Mouse (Mus musculus): ENCODE results near the gene Lgals3. TPM values are rescaled to one million over a fixed set of nuclear protein-coding genes. Genes with fewer than 3 reads are reported as not detected.
"Not testable (repeated sequence)": the region's sequence is repeated elsewhere in the genome, so short reads cannot be mapped to it uniquely, and the experiment has no call there.

The Lgals3 gene
- polyA plus RNA-seq (2014; fragmentation: Nextera tagmentation; extraction: Ambion mirVana), result 50.0 and 81.7 TPM in 2 replicates

DNA sequence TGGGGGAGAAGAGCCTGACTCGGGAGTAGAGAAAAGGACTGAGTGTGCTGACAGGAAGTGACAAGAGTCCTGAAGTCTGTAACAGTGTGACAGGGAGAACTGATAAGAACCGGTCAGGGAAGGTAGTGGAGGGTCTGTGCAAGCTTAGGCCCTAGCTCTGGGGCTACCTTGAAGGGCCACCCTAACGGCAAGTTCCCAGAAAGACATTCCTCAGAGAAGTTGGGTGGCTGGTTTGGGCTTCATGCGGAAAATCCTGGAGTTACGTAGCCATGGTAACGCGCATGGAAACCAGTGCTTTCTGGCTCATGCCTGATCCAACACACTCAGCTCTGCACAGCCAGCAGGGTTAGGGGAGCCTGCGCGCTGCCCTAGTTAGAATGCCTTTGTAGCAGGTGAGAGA lies at the start of gene Lgals3:
TSS of gene Lgals3 (plus strand) at position 291 of the 400 bp plus-strand sequence.
- no peak within 1 kb of the TSS for H3K4me3 ChIP-seq (ENCODE audit: low read depth, low read length)
- DNase-seq (ENCODE audit: low spot score), result peak; percentile 87
- WGBS, result 36% methylated on average over 9 of the region's 9 CpGs
- H3K27me3 ChIP-seq (replicated peaks; ENCODE audit: control insufficient read depth, insufficient read depth, low read length), result peaks cover 3% of the 10 kb centered on the region; the same call in 1 of the 2 replicates
- peak; percentile 88 for ATAC-seq (ENCODE audit: low read depth)
- no peak within 1 kb of the TSS for H3K9ac ChIP-seq (ENCODE audit: low read depth, low read length)
- no peaks in the 10 kb centered on the region for H3K36me3 ChIP-seq (ENCODE audit: control insufficient read depth, insufficient read depth, low read length)
- peak within 1 kb of the TSS; percentile 54 for H3K27ac ChIP-seq (replicated peaks; ENCODE audit: low read depth, low read length)
- peak within 1 kb of the TSS; percentile 31 for H3K4me2 ChIP-seq (ENCODE audit: low read depth, low read length)
- H3K9me3 ChIP-seq (ENCODE audit: control insufficient read depth, low read length), result no peaks in the 10 kb centered on the region
- peaks cover 14% of the 10 kb centered on the region for H3K4me1 ChIP-seq (ENCODE audit: control insufficient read depth, insufficient read depth, low read length)

DNA sequence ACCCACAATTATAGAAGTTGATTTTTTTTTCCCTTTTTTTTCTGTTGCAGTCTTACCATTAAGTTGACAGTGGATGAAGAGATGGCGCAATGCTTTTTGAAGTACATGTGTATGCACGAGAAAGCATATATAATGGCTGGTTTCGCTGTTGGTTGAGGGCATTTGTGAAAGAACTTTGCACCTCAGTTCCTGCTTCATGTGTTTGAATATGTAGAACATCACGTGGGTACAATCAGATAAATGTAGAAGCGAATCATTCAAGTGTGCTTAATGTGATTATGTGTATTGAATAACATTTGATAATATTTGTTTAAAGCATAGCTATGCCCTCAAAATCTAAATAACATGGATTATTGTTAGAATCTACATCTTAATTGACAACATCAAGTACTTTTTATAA lies 48.2 kb upstream of the Lgals3 start:
- no peak overlapping the region for H3K27ac ChIP-seq (replicated peaks; ENCODE audit: low read depth, low read length)
- H3K27me3 ChIP-seq (replicated peaks; ENCODE audit: control insufficient read depth, insufficient read depth, low read length), result no peaks in the 10 kb centered on the region
- H3K9ac ChIP-seq (ENCODE audit: low read depth, low read length), result no peak overlapping the region
- no peak overlapping the region for H3K4me3 ChIP-seq (ENCODE audit: low read depth, low read length)
- H3K36me3 ChIP-seq (ENCODE audit: control insufficient read depth, insufficient read depth, low read length), result peaks cover 56% of the 10 kb centered on the region
- H3K4me2 ChIP-seq (ENCODE audit: low read depth, low read length), result no peak overlapping the region
- H3K4me1 ChIP-seq (ENCODE audit: control insufficient read depth, insufficient read depth, low read length), result no peaks in the 10 kb centered on the region
- DNase-seq (ENCODE audit: low spot score) (no peak), ATAC-seq (ENCODE audit: low read depth) (no peak)
- WGBS, result 90% methylated on average over 5 of the region's 5 CpGs
- H3K9me3 ChIP-seq (ENCODE audit: control insufficient read depth, low read length), result no peaks in the 10 kb centered on the region

DNA sequence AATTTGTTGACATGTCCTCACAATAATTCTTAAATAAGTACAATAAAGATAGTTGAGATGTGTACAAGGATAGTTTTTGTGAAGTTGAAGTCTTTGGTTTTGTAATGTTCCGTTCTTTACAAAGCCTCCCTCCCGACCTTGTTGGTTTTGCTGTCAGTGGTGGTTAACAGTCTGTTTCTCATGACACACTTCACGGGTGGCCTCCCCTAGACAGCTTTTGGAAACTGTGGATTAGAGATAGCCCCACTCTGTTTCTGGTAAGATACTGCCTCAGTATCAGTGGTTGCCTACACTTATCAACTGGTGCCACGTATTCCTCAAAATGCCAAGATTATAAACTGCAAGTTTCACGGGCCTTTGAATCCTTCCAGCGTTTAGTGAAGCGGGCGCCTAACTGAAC lies 46.0 kb upstream of the Lgals3 start:
- not testable (repeated sequence) for DNase-seq (ENCODE audit: low spot score); H3K9ac ChIP-seq (ENCODE audit: low read depth, low read length); H3K4me2 ChIP-seq (ENCODE audit: low read depth, low read length); H3K9me3 ChIP-seq (ENCODE audit: control insufficient read depth, low read length); H3K4me1 ChIP-seq (ENCODE audit: control insufficient read depth, insufficient read depth, low read length); H3K27me3 ChIP-seq (replicated peaks; ENCODE audit: control insufficient read depth, insufficient read depth, low read length); H3K27ac ChIP-seq (replicated peaks; ENCODE audit: low read depth, low read length); ATAC-seq (ENCODE audit: low read depth); H3K4me3 ChIP-seq (ENCODE audit: low read depth, low read length)
- peaks cover 52% of the 10 kb centered on the region for H3K36me3 ChIP-seq (ENCODE audit: control insufficient read depth, insufficient read depth, low read length)
- 94% methylated on average over 5 of the region's 8 CpGs for WGBS

DNA sequence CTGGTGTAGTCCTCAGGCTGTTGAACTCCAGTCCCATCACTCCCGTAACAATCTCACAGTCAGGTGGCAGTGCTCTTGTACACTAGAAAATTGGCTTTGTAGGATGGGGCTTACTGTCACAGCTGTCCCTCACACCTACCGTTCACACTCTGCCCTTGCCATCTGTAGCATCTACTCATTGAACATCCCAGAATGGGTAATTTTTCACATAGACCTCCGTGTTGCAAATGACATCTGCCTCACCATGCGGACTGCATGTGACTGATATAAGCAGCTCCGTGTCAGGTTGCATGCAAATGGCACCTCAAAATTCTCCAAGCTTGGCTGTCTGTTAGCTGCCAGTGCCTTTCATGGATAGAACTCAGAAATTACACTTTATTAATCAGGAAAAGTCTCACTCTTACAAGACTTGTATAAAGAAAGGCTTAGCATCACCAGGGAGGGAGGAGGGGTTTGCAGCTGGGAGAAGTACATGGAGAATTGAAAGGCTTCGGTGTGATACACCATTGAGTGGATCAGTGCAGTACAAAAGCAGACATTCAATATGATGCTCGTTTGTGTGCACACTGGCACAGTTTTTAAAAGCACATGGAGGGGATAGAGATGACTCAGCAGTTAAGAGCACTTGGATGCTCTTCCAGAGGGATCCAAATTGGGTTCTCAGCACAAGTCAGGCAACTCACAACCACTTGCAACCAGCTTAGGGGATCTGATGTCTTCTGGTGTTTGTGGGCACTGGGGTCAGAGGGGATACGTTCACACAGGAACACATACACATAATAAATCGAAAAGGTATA lies 41.4 kb upstream of the Lgals3 start:
- H3K4me1 ChIP-seq (ENCODE audit: control insufficient read depth, insufficient read depth, low read length), result no peaks in the 10 kb centered on the region
- H3K9ac ChIP-seq (ENCODE audit: low read depth, low read length), result no peak overlapping the region
- WGBS, result 85% methylated on average over 9 of the region's 9 CpGs
- H3K4me2 ChIP-seq (ENCODE audit: low read depth, low read length), result no peak overlapping the region
- H3K27ac ChIP-seq (replicated peaks; ENCODE audit: low read depth, low read length), result no peak overlapping the region
- H3K27me3 ChIP-seq (replicated peaks; ENCODE audit: control insufficient read depth, insufficient read depth, low read length), result no peaks in the 10 kb centered on the region
- peaks cover 19% of the 10 kb centered on the region; the same call in 1 of the 2 replicates for H3K36me3 ChIP-seq (ENCODE audit: control insufficient read depth, insufficient read depth, low read length)
- H3K4me3 ChIP-seq (ENCODE audit: low read depth, low read length), result no peak overlapping the region
- no peaks in the 10 kb centered on the region for H3K9me3 ChIP-seq (ENCODE audit: control insufficient read depth, low read length)
- ATAC-seq (ENCODE audit: low read depth), result no peak
- DNase-seq (ENCODE audit: low spot score), result no peak

DNA sequence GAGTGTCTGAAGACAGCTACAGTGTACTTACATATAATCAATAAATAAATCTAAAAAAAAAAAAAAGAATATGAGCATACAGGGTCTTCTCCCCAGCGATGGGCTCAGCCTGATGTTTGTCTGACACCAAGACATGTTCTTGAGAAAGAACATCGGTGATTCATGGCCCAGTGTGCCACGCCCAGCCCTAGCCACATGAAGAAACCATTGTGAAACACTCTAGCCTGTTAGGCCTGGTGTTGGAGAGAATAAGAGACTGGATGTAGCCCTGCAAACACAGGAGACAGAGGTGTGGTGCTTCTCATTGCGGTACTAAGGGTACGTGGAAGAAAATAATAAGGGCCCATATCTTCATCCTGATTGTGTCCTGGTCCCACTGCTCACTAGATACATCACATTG lies 40.2 kb upstream of the Lgals3 start:
- H3K9ac ChIP-seq (ENCODE audit: low read depth, low read length), result no peak overlapping the region
- H3K4me2 ChIP-seq (ENCODE audit: low read depth, low read length), result no peak overlapping the region
- H3K9me3 ChIP-seq (ENCODE audit: control insufficient read depth, low read length), result no peaks in the 10 kb centered on the region
- H3K27ac ChIP-seq (replicated peaks; ENCODE audit: low read depth, low read length), result no peak overlapping the region
- ATAC-seq (ENCODE audit: low read depth), result no peak
- H3K36me3 ChIP-seq (ENCODE audit: control insufficient read depth, insufficient read depth, low read length), result peaks cover 19% of the 10 kb centered on the region; the same call in 1 of the 2 replicates
- H3K27me3 ChIP-seq (replicated peaks; ENCODE audit: control insufficient read depth, insufficient read depth, low read length), result no peaks in the 10 kb centered on the region
- 95% methylated on average over 5 of the region's 5 CpGs for WGBS
- DNase-seq (ENCODE audit: low spot score), result no peak
- H3K4me1 ChIP-seq (ENCODE audit: control insufficient read depth, insufficient read depth, low read length), result no peaks in the 10 kb centered on the region
- H3K4me3 ChIP-seq (ENCODE audit: low read depth, low read length), result no peak overlapping the region

DNA sequence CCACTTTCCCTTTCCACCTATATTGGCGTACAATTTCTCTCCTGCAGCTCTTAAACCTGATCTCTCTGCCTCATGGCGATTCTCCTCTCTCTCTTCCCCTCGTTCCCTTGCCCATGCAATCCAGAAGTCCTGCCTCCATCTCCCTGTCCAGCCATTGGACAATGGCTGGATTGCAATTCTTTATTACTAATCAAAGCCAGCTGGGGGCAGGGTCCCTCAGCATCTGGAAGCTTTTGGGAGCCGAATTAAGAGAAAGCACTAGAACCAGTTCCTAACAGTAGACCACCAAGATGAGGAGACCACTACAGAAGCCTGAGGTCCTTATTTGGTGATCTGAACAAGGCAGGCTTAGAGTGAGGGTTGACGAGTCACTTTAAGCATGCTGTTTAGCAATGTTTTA lies 35.6 kb upstream of the Lgals3 start:
- Histone ChIP-seq H3K9me3 (ENCODE audit: control insufficient read depth, low read length) (no peaks in the 10 kb centered on the region), H3K4me1 (ENCODE audit: control insufficient read depth, insufficient read depth, low read length) (no peaks in the 10 kb centered on the region), H3K36me3 (ENCODE audit: control insufficient read depth, insufficient read depth, low read length) (no peaks in the 10 kb centered on the region), H3K9ac (ENCODE audit: low read depth, low read length) (no peak overlapping the region), H3K4me3 (ENCODE audit: low read depth, low read length) (no peak overlapping the region), H3K4me2 (ENCODE audit: low read depth, low read length) (no peak overlapping the region), H3K27me3 (replicated peaks; ENCODE audit: control insufficient read depth, insufficient read depth, low read length) (no peaks in the 10 kb centered on the region), H3K27ac (replicated peaks; ENCODE audit: low read depth, low read length) (no peak overlapping the region)
- peak; percentile 9 for DNase-seq (ENCODE audit: low spot score)
- WGBS, result 27% methylated on average over 5 of the region's 5 CpGs
- ATAC-seq (ENCODE audit: low read depth), result no peak

DNA sequence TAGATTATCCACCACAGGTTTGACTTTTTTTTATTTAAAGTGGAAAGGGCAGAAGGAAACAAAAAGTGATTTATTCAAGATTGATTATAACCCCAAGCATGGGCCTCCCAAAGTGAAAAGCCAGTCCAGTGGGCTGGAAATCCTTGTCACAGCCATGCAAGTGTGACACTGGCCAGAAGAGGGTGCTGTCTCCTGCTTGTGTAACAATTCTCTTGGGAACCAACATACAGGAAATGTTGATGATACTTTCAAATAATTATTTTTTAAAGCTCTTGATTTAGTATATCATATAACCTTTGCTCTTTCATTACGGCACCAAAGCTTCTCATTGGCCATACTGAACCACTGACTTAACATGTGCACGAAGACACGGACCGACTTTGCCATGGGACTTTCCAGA lies 32.7 kb upstream of the Lgals3 start:
- no peak overlapping the region for H3K27ac ChIP-seq (replicated peaks; ENCODE audit: low read depth, low read length)
- H3K9ac ChIP-seq (ENCODE audit: low read depth, low read length), result no peak overlapping the region
- H3K4me2 ChIP-seq (ENCODE audit: low read depth, low read length), result no peak overlapping the region
- no peak overlapping the region for H3K4me3 ChIP-seq (ENCODE audit: low read depth, low read length)
- H3K27me3 ChIP-seq (replicated peaks; ENCODE audit: control insufficient read depth, insufficient read depth, low read length), result no peaks in the 10 kb centered on the region
- no peaks in the 10 kb centered on the region for H3K36me3 ChIP-seq (ENCODE audit: control insufficient read depth, insufficient read depth, low read length)
- no peaks in the 10 kb centered on the region for H3K9me3 ChIP-seq (ENCODE audit: control insufficient read depth, low read length)
- WGBS, result 79% methylated on average over 4 of the region's 4 CpGs
- ATAC-seq (ENCODE audit: low read depth) (no peak), DNase-seq (ENCODE audit: low spot score) (peak; percentile 42)
- no peaks in the 10 kb centered on the region for H3K4me1 ChIP-seq (ENCODE audit: control insufficient read depth, insufficient read depth, low read length)

DNA sequence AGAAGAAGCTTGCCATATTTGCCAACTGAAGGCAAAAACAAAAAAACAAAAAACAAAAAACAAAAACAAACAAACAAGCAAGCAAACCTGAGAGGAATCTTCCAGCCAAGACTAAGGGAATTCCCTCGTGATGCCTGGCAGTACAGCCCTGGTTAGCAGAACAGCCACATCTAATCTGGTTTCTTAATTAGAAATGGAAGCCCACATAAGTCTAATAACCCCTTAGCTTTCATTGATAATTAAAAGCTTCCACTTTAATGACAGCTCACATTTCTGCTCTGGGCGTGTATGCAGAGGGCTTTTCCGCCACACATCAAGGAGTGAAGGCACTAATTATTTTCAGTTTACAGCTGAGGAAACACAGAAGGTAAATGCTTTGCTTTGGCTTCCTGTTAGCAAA lies 32.3 kb upstream of the Lgals3 start:
- Histone ChIP-seq H3K9ac (ENCODE audit: low read depth, low read length) (no peak overlapping the region), H3K4me1 (ENCODE audit: control insufficient read depth, insufficient read depth, low read length) (no peaks in the 10 kb centered on the region), H3K27me3 (replicated peaks; ENCODE audit: control insufficient read depth, insufficient read depth, low read length) (no peaks in the 10 kb centered on the region), H3K27ac (replicated peaks; ENCODE audit: low read depth, low read length) (no peak overlapping the region), H3K9me3 (ENCODE audit: control insufficient read depth, low read length) (no peaks in the 10 kb centered on the region), H3K4me2 (ENCODE audit: low read depth, low read length) (no peak overlapping the region), H3K4me3 (ENCODE audit: low read depth, low read length) (no peak overlapping the region), H3K36me3 (ENCODE audit: control insufficient read depth, insufficient read depth, low read length) (no peaks in the 10 kb centered on the region)
- DNase-seq (ENCODE audit: low spot score), result no peak
- 52% methylated on average over 3 of the region's 3 CpGs for WGBS
- ATAC-seq (ENCODE audit: low read depth), result no peak
